Mouse (Mus musculus) forebrain, embryonic 15.5 days (tissue): ENCODE data around the gene Tmem86a. TPM values are rescaled to one million over a fixed set of nuclear protein-coding genes. Genes with fewer than 3 reads are reported as not detected.

Experiments used
- ATAC-seq: fragments of 200-750 bp; cut with Nextera tagmentation; replicated peaks from 2 replicates; pipeline ENCODE4 v1.8.0; 2017; ENCODE audit warnings: mild to moderate bottlenecking, moderate TSS enrichment, moderate library complexity
- H3K27ac ChIP-seq: fragments of 300-500 bp; sonication (generic); replicated peaks from 2 replicates; pipeline ENCODE4 v1.5.1; 2015; ENCODE audit warnings: mild to moderate bottlenecking, inconsistent platforms
- H3K27me3 ChIP-seq: fragments of 300-500 bp; sonication (generic); 2 replicates; pipeline ENCODE4 v1.6.1; 2015; ENCODE audit warnings: inconsistent platforms
- H3K36me3 ChIP-seq: fragments of 300-500 bp; sonication (generic); 2 replicates; pipeline ENCODE4 v1.6.1; 2015; ENCODE audit warnings: mild to moderate bottlenecking, inconsistent platforms
- H3K4me1 ChIP-seq: fragments of 300-500 bp; sonication (generic); 2 replicates; pipeline ENCODE4 v1.6.1; 2015; ENCODE audit warnings: inconsistent platforms
- H3K4me2 ChIP-seq: fragments of 300-500 bp; sonication (generic); replicated peaks from 2 replicates; pipeline ENCODE4 v1.6.1; 2015; ENCODE audit warnings: mild to moderate bottlenecking, inconsistent platforms
- H3K4me3 ChIP-seq: fragments of 300-500 bp; sonication (generic); 2 replicates; pipeline ENCODE4 v1.5.1; 2015; ENCODE audit warnings: mild to moderate bottlenecking, inconsistent platforms
- H3K9ac ChIP-seq: fragments of 300-500 bp; sonication (generic); replicated peaks from 2 replicates; pipeline ENCODE4 v1.6.1; 2015; ENCODE audit warnings: mild to moderate bottlenecking, inconsistent platforms
- H3K9me3 ChIP-seq: fragments of 300-500 bp; sonication (generic); 2 replicates; pipeline ENCODE4 v1.6.1; 2016; ENCODE audit warnings: inconsistent platforms
- WGBS: fragments of 180-500 bp; shearing (Covaris S2); methylation state at CpG from one replicate; pipeline ENCODE4 v1.1.7; 2015; ENCODE audit warnings: mixed read lengths; 5-methylcytosine and 5-hydroxymethylcytosine counted together
- microRNA-seq: library from miRNA; unstranded; fragments of <30 nt; microRNA quantifications from one replicate; pipeline ENCODE4, GENCODE M21; 2016
- polyA plus RNA-seq: library from polyadenylated mRNA; unstranded; fragments of >200 nt; fragmentation: Nextera tagmentation; extraction: Ambion mirVana; gene quantifications from 2 replicates; pipeline ENCODE4 v1.2.1, GENCODE M21; 2015

Tmem86a gene
- polyA plus RNA-seq, 1 experiment from 2014 or later = 25.4 TPM

DNA sequence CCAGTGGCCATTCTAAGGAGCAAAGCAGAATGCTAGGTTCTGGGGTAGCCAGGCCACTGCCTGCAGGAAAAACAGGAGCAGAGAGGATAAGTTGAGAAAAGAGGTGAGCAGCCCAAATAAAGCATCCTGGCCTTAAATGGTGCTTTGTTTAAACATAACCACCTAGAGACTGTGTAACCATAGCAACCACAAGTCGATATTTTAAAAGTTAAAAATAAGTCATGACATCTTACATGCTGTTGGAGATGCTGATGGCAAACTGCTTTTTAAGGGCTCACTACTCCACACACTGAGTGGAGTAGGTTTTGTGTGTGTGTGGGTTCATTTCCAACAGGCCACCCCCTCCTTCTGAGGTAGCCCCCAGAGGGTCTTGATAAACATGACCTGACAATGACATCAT, 34.7 kb downstream of the Tmem86a start:
- no peak for ATAC-seq

DNA sequence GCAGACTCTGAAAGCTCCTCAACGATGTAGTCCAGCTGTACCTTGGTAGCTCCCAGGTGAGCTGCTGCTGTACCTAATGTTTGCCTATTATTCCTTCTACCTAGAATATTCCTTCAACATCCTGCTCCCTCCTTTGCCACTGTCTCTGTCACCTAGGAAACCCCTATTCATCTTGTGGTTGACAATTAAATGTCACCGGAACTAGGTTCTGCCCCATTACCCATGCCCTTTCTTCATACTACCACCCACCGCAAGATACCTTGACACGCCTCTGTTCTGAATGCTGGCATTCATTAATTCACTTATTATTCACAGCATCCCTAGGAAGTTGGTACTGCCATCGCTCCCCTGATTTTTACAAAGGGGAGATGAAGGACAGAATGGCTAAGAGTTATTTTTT, 43.5 kb downstream of the Tmem86a start:
- Histone ChIP-seq H3K27ac (no peak overlapping the region), H3K27me3 (no peaks in the 10 kb centered on the region), H3K4me1 (no peaks in the 10 kb centered on the region), H3K4me2 (no peak overlapping the region), H3K9me3 (no peaks in the 10 kb centered on the region), H3K36me3 (no peaks in the 10 kb centered on the region), H3K4me3 (no peak overlapping the region), H3K9ac (no peak overlapping the region)
- no peak for ATAC-seq
- 81% methylated on average over 5 of the region's 5 CpGs for WGBS

More for the DNA sequence above, 34.7 kb downstream of the Tmem86a start:
- no peak overlapping the region for H3K27ac ChIP-seq
- no peaks in the 10 kb centered on the region for H3K9me3 ChIP-seq
- H3K4me1 ChIP-seq = 0 out of 2 replicates have a peak, but pooled peaks cover 3% of the 10 kb centered on the region
- peaks cover 25% of the 10 kb centered on the region for H3K36me3 ChIP-seq
- H3K4me3 ChIP-seq = no peak overlapping the region
- no peak overlapping the region for H3K4me2 ChIP-seq
- no peaks in the 10 kb centered on the region for H3K27me3 ChIP-seq
- H3K9ac ChIP-seq = no peak overlapping the region
- 82% methylated on average over 1 of the region's 1 CpGs for WGBS

DNA sequence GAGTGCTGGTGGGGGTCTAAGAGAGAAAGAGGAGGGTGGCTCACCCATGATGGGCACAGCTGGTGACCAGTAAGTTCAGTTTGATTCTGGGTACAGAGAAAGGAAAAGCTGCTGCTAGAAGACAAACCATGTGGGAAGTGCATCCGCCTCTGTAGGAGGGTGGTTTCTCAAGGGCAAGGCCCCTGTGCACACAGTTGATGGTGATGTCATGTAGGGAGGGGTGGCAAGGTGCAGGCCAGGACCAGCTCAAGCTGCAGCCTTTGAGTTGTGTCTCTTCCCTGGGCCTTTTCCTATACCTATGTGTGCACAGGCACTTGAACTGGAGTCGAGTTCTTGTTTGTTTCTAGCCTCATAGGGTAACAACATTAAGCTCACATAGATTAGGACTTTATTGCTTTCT, 44.6 kb downstream of the Tmem86a start:
- H3K9ac ChIP-seq = no peak overlapping the region
- 80% methylated on average over 2 of the region's 2 CpGs for WGBS
- no peak overlapping the region for H3K27ac ChIP-seq

DNA sequence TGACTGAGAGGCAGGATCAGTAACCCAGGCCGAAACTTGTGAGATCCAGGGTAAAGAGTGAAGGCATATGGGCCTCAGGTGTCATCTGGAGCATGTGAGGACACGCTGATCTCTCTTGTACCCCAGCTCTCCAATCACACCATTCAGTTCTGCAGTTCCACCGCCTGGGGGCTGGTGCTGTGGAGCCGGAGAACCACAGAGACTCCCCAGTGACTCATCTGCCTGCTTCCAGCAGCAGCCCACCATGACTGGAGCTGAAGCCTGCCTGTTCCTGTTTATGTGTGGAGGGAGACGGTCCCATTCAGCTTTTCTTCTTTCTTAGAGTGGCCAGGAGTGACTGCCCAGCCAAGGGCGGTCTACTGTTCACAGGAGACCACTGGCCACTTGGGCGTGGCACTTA, 47.6 kb downstream of the Tmem86a start:
- Histone ChIP-seq H3K4me2 (no peak overlapping the region), H3K4me3 (no peak overlapping the region), H3K36me3 (no peaks in the 10 kb centered on the region), H3K9ac (no peak overlapping the region), H3K9me3 (no peaks in the 10 kb centered on the region), H3K27ac (no peak overlapping the region), H3K27me3 (no peaks in the 10 kb centered on the region), H3K4me1 (no peaks in the 10 kb centered on the region)
- ATAC-seq = no peak
- WGBS = 72% methylated on average over 7 of the region's 7 CpGs

More for the DNA sequence above, 44.6 kb downstream of the Tmem86a start:
- no peaks in the 10 kb centered on the region for H3K9me3 ChIP-seq
- no peak overlapping the region for H3K4me3 ChIP-seq
- H3K4me2 ChIP-seq = no peak overlapping the region
- no peak for ATAC-seq
- H3K27me3 ChIP-seq = no peaks in the 10 kb centered on the region
- H3K4me1 ChIP-seq = no peaks in the 10 kb centered on the region
- no peaks in the 10 kb centered on the region for H3K36me3 ChIP-seq

DNA sequence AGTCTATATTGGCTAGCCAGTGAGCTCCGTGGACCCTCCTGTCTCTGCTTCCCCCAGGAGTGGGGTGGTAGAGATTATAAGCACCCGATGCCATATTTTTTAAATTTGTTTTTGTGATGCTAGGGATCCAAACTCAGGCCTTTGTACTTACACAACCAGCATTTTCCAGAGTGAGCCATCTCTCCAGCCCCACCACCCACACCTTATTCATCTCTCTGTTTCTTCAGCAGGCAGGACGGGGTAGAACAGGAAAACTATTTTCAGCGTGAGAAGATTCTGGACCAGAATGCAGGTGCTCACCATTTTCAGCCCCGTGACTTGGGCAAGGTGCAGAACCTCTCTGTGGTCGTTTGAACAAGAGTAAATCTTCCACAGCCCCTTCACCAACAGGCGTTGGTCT, 48.9 kb downstream of the Tmem86a start:
- no peak overlapping the region for H3K27ac ChIP-seq
- H3K27me3 ChIP-seq = no peaks in the 10 kb centered on the region
- H3K4me2 ChIP-seq = no peak overlapping the region
- H3K4me1 ChIP-seq = no peaks in the 10 kb centered on the region
- no peak overlapping the region for H3K9ac ChIP-seq
- no peak for ATAC-seq
- WGBS = 84% methylated on average over 7 of the region's 7 CpGs
- H3K4me3 ChIP-seq = no peak overlapping the region
- no peaks in the 10 kb centered on the region for H3K9me3 ChIP-seq
- no peaks in the 10 kb centered on the region for H3K36me3 ChIP-seq

DNA sequence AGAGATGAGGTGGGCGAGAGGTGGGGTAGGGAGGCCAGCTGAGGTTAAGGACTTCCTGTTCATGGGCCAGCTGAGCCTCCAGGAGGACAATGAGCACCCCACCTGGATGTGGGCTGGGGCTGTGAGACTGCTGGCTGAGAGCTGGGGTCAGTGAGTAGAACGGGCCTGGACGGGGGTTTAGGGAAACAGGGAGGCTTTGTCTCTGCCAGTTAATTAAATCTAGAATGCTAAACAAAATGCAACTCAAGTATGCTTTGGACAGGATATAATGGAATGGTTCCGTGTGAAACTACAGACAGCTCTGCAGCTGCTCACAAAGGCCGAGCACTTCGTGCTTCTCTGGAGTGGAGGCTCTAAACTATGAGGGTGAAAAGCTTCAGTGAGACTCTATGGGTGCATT, 50.2 kb downstream of the Tmem86a start:
- no peak overlapping the region for H3K27ac ChIP-seq
- 34% methylated on average over 6 of the region's 6 CpGs for WGBS

DNA sequence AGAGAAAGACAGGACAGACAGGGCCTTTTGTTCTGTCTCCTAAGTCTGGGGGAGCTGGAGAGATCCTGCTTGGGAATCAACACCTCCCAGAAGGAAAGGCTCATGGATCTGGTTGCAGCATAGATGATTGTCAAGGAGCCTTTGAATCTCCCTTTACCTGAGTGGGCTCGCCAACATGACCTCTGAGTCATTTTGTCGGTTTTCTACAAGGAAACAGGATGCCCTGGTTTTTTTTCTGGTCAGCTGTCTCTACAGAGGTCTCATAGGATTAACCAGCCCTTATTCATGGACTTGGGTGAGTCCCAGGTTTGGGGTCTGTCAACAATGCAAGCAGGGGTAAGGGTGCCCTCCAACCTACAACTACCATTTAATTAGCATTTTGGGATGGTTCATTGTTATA, 52.6 kb downstream of the Tmem86a start:
- 80% methylated on average over 2 of the region's 2 CpGs for WGBS
- Histone ChIP-seq H3K4me1 (no peaks in the 10 kb centered on the region), H3K4me2 (no peak overlapping the region), H3K27ac (no peak overlapping the region), H3K4me3 (no peak overlapping the region), H3K36me3 (no peaks in the 10 kb centered on the region), H3K9ac (no peak overlapping the region), H3K27me3 (no peaks in the 10 kb centered on the region), H3K9me3 (no peaks in the 10 kb centered on the region)
- no peak for ATAC-seq

More for the DNA sequence above, 50.2 kb downstream of the Tmem86a start:
- no peaks in the 10 kb centered on the region for H3K27me3 ChIP-seq
- no peak for ATAC-seq
- no peaks in the 10 kb centered on the region for H3K4me1 ChIP-seq
- H3K9me3 ChIP-seq = no peaks in the 10 kb centered on the region
- no peak overlapping the region for H3K4me3 ChIP-seq
- H3K36me3 ChIP-seq = no peaks in the 10 kb centered on the region
- H3K9ac ChIP-seq = no peak overlapping the region
- no peak overlapping the region for H3K4me2 ChIP-seq

DNA sequence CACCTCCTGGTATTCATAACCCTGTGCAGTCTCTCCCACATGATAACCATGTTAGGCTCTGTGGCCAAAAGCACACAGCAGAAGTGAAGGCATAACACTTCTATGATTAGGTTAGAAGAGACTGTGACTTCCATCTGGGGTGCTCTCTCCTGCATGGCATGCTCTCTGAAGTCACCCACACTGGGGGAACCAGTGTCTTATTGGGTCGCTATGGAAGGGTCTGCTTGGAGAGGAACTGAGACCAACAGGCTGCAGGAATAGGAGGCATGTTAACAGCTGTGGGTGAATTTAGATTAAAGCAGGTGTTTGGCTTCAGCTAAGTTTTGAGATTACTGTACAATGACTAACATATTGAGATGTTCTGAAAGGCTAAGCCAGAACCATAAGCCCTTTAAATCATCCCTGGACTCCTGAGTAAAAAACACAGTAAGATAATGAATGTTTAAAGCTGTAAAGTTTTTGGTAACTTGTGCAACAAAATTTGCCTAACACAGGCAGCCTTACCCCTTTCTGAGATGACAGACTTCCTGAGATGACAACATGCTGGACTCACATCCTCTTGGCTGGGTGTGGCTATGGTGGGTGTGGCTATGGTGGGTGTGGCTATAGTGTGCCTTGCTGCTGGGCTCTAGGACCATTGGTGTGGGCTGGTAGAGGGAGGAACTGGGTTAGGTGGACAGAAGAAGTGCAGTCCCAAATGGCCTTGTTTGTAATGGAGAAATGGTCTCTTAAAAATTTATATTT, 53.4 kb downstream of the Tmem86a start:
- no peak for ATAC-seq
- no peaks in the 10 kb centered on the region for H3K36me3 ChIP-seq
- H3K27ac ChIP-seq = no peak overlapping the region
- WGBS = 85% methylated on average over 1 of the region's 1 CpGs
- H3K4me3 ChIP-seq = no peak overlapping the region
- no peaks in the 10 kb centered on the region for H3K9me3 ChIP-seq
- H3K4me2 ChIP-seq = no peak overlapping the region
- no peaks in the 10 kb centered on the region for H3K4me1 ChIP-seq
- H3K27me3 ChIP-seq = no peaks in the 10 kb centered on the region
- no peak overlapping the region for H3K9ac ChIP-seq

Small RNA genes lying within 50 kb of the gene (microRNA-seq; reads per million reads assigned to microRNA genes)
- not detected for gene Mir7056

Other genes starting within 250 kb of the Tmem86a start
- 744 and 772 TPM in 2 replicates for gene Ldha, start 209.1 kb upstream of the Tmem86a start, polyA plus RNA-seq
- gene Ldhc, start 189.4 kb upstream of the Tmem86a start, polyA plus RNA-seq = not detected in 2 replicates
- 399 and 413 TPM in 2 replicates for gene Tsg101, start 130.6 kb upstream of the Tmem86a start, polyA plus RNA-seq
- 8.1 and 8.9 TPM in 2 replicates for gene Uevld, start 92.1 kb upstream of the Tmem86a start, polyA plus RNA-seq
- not detected in 2 replicates for gene Gm9999, start 67.0 kb upstream of the Tmem86a start, polyA plus RNA-seq
- 11.5 and 12.2 TPM in 2 replicates for gene Spty2d1, start 42.2 kb upstream of the Tmem86a start, polyA plus RNA-seq
- 69.6 and 72.1 TPM in 2 replicates for gene Ptpn5, start 83.1 kb downstream of the Tmem86a start, polyA plus RNA-seq
- not detected in 2 replicates for gene Mrgpra6, start 154.3 kb downstream of the Tmem86a start, polyA plus RNA-seq
- gene Mrgpra9, start 202.2 kb downstream of the Tmem86a start, polyA plus RNA-seq = not detected in 2 replicates